Mouse (Mus musculus) hematopoietic stem cell, adult 5-6 weeks (primary cell): ENCODE data around the gene A530084C06Rik. TPM values are rescaled to one million over a fixed set of nuclear protein-coding genes. Genes with fewer than 3 reads are reported as not detected.

ENCODE experiments used
- ATAC-seq, 2 experiments: fragments of 125-278 bp in 1 of 2; replicated peaks in 1 of 2; 2 replicates each; pipeline ENCODE4 v1.8.0; 2016 to 2017; ENCODE audit warnings: inconsistent platforms in 2 of 2, mild to moderate bottlenecking in 2 of 2, moderate number of reproducible peaks in 2 of 2, low read depth in 1 of 2, moderate TSS enrichment in 1 of 2; ENCODE audit not compliant: low FRiP score in 2 of 2, poor library complexity in 2 of 2, severe bottlenecking in 2 of 2, insufficient read depth in 1 of 2, low TSS enrichment in 1 of 2
- total RNA-seq: library from RNA; stranded (forward); fragments of 172-1452, 232-1000 nt; gene quantifications from 2 replicates; pipeline ENCODE4 v1.2.3, GENCODE M21; 2017

A530084C06Rik gene
- total RNA-seq = 0.15 TPM in 1 of 2 replicates, not detected in the other

DNA sequence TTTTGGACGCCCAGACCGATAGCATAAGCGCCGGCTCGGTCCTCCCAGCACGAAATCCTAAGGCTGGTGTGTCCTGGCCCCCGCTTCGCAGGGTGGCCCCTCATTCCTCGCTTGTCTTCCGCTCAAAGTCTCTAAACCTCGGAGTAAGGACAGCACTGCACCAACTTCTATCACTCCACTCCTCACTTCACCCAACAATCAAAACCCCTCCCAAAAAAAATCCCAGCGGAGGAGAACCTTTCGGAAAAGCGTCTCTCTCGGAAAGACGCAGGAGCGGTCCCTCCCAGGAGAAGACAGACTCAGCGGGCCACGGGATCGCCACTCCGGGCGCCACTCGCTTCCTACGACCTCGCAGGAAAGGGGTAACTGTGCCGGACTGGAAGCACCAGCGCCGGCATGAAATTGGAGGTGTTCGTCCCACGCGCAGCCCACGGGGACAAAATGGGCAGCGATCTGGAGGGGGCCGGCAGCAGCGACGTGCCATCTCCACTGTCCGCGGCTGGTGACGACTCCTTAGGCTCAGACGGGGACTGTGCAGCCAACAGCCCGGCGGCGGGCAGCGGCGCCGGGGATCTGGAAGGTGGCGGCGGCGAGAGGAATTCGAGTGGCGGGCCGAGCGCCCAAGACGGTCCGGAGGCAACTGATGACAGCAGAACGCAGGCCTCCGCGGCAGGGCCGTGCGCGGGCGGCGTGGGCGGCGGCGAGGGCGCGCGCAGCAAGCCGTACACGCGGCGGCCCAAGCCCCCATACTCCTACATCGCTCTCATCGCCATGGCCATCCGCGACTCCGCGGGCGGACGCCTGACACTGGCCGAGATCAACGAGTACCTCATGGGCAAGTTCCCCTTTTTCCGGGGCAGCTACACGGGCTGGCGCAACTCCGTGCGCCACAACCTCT is at the start of gene A530084C06Rik:
Gene A530084C06Rik (minus strand): TSS at position 813 of the 898 bp plus-strand sequence.
- ATAC-seq = peak; percentile 58 to 77

DNA sequence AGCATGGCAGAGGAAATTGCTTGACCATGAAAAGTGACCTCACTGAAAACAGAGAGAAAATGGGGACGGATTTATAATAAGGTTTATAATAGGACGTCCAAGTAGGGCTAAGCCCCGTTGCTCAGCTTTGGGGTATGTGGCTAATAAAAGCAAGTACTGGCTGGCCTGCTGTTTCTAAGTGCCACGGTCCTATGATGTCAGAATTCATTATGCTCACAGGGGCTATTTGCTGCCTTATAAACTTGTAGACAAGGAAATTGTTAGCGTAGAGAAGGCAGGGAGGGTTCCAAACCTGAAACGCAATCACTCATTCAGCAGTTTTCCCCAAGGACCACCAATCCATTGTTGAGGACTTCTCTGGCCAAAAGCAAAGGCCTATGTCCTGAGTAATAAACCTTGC is 44.8 kb upstream of the A530084C06Rik start:
- ATAC-seq = no peak

DNA sequence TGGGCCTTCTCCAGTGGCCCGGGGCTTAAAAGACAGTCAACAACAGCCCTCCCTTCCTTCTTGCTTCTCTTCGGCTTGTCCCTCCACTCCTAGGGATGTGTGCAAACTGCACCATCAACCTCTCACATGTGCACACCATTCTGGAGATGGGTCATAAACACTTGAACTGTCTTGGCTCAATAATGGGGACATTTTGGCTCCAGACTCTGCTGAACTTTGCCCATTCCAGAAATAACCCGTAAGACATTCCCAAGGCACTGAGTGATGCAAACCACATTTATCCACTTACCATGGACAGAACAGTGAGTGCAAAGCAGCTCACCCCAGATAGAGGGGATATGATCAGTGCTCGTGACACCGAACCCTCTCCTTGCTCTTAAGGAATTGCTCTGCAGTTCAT is 40.4 kb upstream of the A530084C06Rik start:
- ATAC-seq = no peak

DNA sequence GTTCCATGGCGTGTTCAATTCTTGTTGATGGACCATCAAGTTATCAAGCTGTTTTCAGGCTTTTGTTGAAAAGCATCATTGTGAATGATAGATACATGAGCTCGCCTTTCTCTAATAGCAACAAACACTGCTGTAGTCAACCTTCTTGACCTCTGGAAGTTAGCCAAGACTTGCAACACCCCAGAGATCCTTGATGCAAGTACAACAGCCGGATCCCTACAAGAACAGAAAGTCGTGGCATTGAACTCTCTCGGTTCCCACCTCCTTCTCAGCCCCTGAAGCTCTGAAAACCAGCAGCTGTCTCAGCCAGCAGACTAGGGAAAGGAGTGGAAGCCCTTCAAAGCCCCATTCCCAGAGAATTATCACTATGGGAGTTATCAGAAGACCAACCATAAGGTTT is 28.2 kb upstream of the A530084C06Rik start:
- no peak for ATAC-seq

DNA sequence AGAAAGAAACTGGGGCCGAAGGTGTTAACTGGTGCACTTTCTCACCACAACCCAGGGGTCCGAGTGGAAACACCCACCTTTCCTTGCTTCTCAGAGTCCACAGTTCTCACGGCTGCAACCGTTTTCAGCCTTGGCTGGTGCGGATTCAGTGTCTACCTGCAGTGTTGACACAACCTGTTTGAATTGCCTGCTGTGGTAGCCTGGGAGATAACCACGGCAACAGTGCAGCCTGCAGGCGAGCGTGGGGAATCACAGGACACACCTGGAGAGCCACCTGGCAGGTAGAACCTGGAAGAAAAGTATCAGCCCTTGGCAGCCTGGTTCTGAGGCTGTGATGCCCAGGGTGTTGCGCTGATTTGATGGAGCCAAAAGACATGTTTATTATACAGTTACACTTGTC is 20.7 kb upstream of the A530084C06Rik start:
- no peak for ATAC-seq

DNA sequence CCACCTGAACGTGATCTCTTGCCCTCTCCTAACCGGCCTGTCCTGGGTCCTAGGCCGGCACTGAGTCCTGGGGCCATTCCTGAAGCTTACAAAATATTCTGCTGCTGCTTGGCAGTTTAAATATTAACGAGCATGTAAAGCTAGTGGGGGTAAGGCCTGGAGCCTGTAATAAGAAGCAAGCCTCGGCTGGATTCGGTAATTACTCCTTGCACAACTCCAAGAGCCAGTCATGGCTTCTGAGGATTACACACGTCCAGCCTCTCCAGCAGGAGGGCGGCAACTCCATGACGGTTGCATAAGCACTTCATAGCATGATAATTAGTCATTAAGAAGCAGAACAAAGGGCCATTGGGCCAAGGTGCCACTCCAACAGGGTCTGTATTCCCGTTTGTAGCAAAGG is 19.3 kb upstream of the A530084C06Rik start:
- ATAC-seq = no peak

DNA sequence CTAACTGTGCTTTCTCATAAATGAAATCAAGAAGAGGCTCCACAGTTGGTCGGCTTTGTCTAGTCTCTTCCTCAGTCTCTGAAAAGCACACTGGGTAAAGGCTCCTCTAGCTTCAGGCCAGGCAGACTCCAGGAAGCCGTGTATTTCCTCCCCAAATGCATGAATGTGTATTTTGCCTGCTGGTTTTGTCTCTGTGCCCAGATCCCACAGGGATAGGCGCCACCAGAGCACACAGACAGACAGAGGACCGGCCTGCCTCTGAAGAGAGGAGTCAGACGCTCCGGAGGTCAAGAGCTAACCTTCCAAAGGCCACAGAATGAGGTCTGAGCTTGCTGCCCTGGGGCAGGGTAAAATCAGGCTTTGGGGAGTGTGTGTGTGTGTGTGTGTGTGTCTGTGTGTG is 18.4 kb upstream of the A530084C06Rik start:
- no peak for ATAC-seq

DNA sequence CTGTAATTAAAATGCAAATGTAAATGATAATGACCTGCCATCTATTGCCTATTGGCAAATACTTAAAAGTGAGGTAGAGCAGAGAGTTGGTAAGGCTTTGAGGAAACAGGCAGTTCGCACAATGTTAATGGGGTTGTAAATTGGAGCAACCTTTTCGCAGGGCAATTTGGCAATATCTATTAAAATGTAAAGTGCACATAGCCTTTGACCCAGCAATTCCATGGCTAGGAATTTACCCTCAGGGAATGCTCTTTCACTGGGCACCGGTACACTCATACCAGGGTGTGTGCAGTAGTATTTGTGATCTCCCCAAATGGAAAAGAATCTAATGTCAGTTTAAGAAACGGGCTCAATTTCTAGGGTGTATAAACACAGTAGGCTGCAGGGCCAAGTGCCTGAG is 17.6 kb upstream of the A530084C06Rik start:
- no peak for ATAC-seq

DNA sequence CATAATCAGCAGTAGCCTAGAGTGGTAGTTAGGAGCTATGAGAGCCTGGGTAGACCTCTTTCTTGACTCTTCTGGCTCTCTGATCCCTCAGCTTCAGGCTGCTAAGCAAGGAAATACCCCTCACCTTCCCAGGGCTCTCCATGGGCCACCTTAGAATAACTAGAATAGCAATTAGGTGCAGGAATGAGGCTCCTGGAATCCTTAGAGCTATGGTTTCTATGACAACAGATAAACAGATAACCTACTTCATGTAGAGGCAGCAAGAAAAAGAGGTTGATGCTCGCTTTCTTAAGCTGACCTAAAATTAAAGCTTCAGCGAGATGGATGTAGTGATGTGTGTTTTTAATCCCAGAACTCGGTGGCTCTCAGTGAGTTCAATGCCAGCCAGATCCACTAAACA is 15.5 kb upstream of the A530084C06Rik start:
- ATAC-seq = no peak

DNA sequence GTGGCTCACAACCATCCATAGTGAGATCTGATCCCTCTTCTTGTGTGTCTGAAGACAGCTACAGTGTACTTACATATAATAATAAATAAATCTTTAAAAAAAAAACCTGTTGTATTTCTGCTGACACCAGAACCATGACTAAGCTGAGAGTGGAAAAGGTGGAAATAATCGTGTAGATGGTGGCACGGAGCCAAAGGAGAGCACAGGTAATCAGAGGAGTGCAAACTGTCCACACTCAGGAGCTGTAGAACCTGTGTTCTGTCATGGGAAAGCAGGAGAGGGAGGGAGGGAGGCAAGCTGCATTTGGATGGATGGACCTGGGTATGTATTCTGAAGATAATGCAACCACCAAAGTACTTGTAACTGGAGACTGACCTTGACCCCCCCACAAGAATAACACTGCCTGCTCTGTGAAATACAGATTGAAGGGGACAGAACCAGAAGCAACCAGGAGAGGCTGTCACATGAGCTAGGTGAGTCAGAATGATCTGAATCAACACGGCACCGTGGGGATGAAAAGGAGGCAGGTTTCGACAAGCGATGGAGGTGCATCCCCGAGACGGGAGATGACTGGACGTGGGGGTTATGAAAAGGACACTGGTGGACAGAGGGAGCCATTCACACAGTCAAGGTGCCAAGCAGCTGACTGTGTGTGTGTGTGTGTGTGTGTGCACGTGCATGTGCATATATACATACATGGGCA is 13.8 kb upstream of the A530084C06Rik start:
- no peak for ATAC-seq

DNA sequence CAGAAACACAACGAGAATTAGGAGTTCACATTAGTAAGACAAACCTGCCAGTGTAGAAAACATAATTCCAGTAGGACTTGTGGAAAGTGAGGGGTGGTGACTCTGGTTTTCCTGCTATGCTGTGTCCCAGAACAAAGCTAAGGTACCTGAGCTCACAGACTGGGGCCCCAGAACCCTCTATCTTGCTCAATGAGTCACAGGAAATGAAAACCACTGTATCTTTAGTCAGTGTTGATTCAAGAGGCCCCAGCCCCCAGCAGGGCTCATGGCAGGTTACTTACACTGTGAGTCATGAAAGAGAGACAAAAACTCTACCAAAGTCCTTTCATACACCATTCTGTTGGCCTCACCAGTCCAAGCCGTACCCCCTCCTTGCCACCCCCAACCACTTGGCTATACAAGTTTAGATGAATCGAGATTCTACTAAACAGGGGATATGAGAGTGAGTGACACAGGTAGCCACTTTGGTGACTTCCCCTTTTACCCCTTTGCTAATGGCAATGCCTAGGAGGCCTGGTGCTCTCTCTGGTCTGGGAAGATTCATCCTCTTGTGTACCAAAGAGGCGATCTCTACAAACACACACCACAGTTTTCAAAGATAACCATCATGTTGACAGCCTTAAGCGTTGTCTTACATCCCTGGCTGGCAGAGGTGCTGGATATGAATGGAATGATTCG is 8.6 kb upstream of the A530084C06Rik start:
- ATAC-seq = peak; percentile 74 to 88

DNA sequence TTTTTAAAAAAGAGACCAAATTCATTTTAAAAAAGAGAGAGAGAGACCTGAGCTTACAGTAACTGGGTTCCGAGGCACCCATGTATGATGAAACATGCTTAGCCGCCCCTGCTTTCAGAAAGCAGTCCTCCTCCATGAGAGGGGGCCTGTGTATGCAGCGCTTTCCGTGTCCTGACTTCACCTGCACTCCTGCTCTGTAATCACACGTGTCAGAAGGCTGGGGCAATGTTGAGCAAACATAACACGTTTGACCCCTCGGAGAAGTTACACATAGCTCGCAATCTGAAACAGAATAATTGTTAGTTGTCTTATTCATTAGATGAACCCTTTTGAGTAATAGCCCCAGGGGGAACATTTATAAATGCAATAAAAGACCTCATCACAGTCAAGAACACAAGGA is 8.0 kb upstream of the A530084C06Rik start:
- no peak for ATAC-seq

DNA sequence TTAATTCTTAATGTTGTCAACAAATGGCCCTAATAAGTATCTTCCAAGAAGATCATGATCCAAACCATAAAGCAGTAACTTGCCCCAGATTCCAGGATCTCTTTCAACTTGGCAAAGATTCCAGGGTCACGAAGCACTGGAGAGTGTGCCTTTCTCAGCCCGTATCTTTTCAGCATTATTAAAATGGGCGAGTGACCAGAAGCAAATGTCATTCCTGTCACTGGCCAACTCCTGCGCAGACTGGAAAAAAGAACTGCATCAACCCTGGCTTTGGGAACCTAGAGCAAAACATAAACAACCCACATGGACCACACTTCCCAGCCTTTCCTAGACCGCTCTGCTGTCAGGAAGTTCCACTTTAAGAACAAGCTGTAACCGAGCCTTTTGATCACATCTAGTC is 5.3 kb upstream of the A530084C06Rik start:
- no peak for ATAC-seq

DNA sequence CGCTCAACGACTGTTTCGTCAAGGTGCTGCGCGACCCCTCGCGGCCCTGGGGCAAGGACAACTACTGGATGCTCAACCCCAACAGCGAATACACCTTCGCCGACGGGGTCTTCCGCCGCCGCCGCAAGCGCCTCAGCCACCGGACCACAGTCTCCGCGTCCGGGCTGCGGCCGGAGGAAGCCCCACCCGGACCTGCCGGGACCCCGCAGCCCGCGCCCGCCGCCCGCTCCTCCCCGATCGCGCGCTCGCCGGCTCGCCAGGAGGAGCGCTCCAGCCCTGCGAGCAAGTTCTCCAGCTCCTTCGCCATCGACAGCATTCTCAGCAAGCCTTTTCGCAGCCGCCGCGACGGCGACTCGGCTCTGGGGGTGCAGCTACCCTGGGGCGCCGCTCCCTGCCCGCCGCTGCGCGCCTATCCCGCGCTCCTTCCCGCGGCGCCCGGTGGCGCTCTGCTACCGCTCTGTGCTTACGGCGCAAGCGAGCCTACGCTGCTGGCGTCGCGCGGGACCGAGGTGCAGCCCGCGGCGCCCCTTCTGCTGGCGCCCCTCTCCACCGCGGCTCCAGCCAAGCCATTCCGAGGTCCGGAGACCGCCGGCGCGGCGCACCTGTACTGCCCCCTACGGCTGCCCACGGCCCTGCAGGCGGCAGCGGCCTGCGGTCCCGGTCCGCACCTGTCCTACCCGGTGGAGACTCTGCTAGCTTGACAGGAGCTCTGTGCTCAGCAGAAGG is 449 bp upstream of the A530084C06Rik start:
- ATAC-seq = peak; percentile 57 to 60

DNA sequence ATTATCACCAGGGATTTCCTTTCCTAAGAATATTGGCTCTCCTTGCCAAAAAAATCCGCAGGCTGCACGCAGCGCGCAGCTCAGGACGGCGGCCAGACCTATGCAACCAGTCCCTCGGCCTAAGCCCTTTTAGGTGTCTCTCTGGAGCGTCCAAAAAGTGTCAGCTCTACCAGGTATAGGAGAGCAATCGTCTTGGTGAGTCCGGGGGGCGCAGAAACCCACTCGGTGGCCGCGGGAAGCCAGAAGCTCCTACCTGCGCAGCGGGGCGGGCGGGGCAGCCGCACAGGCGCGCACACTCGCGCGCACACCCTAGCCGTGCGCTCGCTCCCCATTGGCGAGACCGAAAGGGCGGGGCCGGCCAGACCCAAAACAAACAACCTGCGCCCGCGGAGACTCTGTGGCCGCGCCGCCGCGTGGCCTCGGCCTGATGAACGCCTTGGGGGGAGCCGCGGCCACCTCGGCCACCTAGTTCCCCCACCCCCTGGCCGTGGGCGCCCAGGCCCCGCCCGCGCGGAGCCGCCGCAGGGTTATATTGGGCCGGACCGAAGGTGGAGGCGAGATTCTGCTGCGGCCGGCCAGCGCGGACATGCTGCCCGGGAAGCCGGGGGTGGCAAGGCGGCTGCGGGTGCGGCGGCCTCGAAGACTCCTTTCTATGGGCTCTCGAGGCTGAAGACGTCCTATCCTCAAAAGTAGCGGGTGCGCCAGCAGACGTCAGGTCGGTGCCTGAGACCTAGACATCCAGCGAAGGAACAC is 1.2 kb downstream of the A530084C06Rik start:
- ATAC-seq = 0 out of 4 replicates have a peak, but pooled peaks have one; percentile 22 to 28

DNA sequence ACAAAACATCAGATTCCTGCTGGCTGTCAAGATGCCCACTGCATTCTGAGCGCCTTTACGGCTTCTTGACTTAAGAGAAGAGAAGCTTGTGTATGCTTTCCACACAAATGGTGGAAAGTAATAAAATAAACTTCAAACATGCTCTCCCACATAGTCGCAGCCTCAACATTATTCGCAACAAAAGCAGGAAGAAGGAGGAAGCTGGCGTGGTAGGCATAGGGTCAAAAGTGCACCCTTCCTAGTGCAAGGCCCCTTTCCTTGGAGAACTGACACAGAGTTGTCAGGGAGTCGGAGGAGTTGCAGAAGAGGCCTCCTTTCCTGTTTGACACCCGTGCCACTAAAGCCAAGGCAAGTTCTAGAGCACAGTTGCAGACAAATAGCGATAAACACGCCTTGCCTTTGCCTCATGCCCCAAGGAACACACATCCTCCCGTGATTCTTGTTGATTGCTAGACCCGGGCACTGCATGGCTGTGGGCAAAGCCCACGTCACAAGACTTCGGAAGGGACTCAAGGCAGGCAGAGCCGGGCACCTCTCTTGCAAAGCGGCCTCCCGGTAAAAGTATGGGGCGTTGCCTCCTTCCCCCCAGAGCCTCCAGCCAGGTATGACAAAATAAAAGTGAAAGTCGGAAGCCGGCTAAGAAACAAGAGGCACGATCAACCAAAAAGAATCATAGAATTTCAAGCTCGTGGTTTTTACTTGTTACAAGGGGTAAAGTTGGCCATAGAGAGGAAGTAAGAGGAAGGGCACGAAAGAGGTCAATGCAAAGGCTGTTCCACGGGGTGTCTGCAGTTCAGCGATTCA is 2.0 kb downstream of the A530084C06Rik start:
- 0 out of 4 replicates have a peak, but pooled peaks of 1 of the 2 experiments have one; percentile 15 for ATAC-seq
